Mouse (Mus musculus) naive thymus-derived CD4-positive, alpha-beta T cell, adult 2 months (primary cell): ENCODE data around the gene Cc2d1a.

Experiments used
- DNase-seq: peaks from one replicate; pipeline ENCODE4 v3.0.0-alpha.2; 2011; ENCODE audit warnings: low read depth

The Cc2d1a gene

GRCm38 (mm10) chr8:84104697-84105609, 42.8 kb downstream of the Cc2d1a start, which contains the start of gene Dcaf15:
Gene Dcaf15, minus strand, starts transcription at chr8:84104768.
- DNase-seq, result peak; percentile 98

GRCm38 (mm10) chr8:84104221-84104620, 43.5 kb downstream of the Cc2d1a start:
- peak; percentile 83 for DNase-seq

GRCm38 (mm10) chr8:84103601-84104000, 44.1 kb downstream of the Cc2d1a start:
- DNase-seq, result no peak

- no peak for DNase-seq
These were observed 46.1 kb downstream of the Cc2d1a start for GRCm38 (mm10) chr8:84101476-84102270.

- DNase-seq, result no peak
These were observed 49.4 kb downstream of the Cc2d1a start for GRCm38 (mm10) chr8:84098376-84098775.

GRCm38 (mm10) chr8:84096061-84096460, 51.7 kb downstream of the Cc2d1a start:
- no peak for DNase-seq

- DNase-seq, result no peak
These were observed 57.2 kb downstream of the Cc2d1a start for GRCm38 (mm10) chr8:84090585-84090984.

GRCm38 (mm10) chr8:84089277-84089676, 58.5 kb downstream of the Cc2d1a start:
- DNase-seq, result no peak

GRCm38 (mm10) chr8:84087821-84088220, 59.9 kb downstream of the Cc2d1a start:
- no peak for DNase-seq

GRCm38 (mm10) chr8:84087156-84087555, 60.6 kb downstream of the Cc2d1a start:
- DNase-seq, result no peak

GRCm38 (mm10) chr8:84084341-84085115, 63.2 kb downstream of the Cc2d1a start:
- no peak for DNase-seq

GRCm38 (mm10) chr8:84083829-84084241, 63.9 kb downstream of the Cc2d1a start:
- no peak for DNase-seq
